Comparison of ENCODE assay signal across 8 mouse cellular contexts in the genomic region with DNA sequence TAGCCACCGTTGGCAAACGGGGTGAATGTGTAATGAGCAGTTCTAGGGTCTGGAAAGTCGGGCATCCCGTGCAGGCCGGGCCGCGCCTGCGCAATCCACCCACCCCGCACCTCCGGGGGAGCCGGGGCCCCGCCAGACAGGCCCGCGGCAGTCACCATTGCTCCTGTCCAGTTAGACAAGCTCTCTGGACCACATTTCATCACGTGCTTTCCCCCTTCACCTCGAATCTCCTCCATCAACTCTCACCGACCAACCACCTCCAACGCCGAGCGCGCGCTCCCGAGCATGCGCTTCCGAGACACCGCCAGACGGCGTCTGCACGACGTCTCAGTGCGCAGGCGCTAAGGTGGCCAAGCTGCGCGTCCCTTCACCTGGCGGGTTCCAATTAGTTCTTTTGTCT. TPM values are rescaled to one million over a fixed set of nuclear protein-coding genes. Genes with fewer than 3 reads are reported as not detected.
DNase-seq lines count a peak whose midpoint lies in the region; ATAC-seq lines count a peak whose summit lies in the region.

A gene (minus strand): TSS at position 281 of the 400 bp plus-strand sequence.

- H3K27me3 ChIP-seq in megakaryocyte, embryonic 14.5 days (replicated peaks): no peaks in the 10 kb centered on the region

- DNase-seq in embryo, embryonic 10 days (ENCODE audit: low spot score): peak; percentile 92
- peak; percentile 74 for DNase-seq in gastrocnemius, postnatal 14 days
- peak; percentile 62 to 86 for DNase-seq in left cerebral cortex, adult 9 months (ENCODE audit: low spot score in 2 of 2)
- peak; percentile 90 for DNase-seq in right cerebral cortex, postnatal 10 days (ENCODE audit: low spot score in 2 of 2)
- peak; percentile 87 for DNase-seq in urinary bladder, postnatal 14 days (ENCODE audit: low spot score)

- peaks cover 37% of the 10 kb centered on the region for H3K36me3 ChIP-seq in megakaryocyte, embryonic 14.5 days (replicated peaks; ENCODE audit: low read length)

- ATAC-seq in activated CD4-positive, CD25-positive, alpha-beta regulatory T cell, adult 4 months: peak; percentile 87
- ATAC-seq in inflammation-experienced regulatory T-cells, adult 6 months: peak; percentile 89

- peaks cover 4% of the 10 kb centered on the region for H3K9me3 ChIP-seq in megakaryocyte, embryonic 14.5 days

- peaks cover 19% of the 10 kb centered on the region for H3K4me1 ChIP-seq in megakaryocyte, embryonic 14.5 days

- intact Hi-C loops in gastrocnemius, postnatal 14 days (cut with DNase I; ENCODE audit: low total_unique reads): no loop called here

- peak within 1 kb of the TSS; percentile 94 for H3K4me3 ChIP-seq in megakaryocyte, embryonic 14.5 days (replicated peaks)

RNA-seq across cellular contexts. Expression of the gene that starts here (rescaled TPM):
- 10 to 100 TPM in 1 of 2 experiments, 1 to 10 TPM in 1; 10.0 to 10.4 TPM for polyA plus RNA-seq in activated CD4-positive, CD25-positive, alpha-beta regulatory T cell, adult 4 months (2017; shearing (Covaris generic))
- total RNA-seq in gastrocnemius, postnatal 14 days (2021): 1 to 10 TPM; 6.6 to 8.6 TPM
- polyA plus RNA-seq in inflammation-experienced regulatory T-cells, adult 6 months (2017; shearing (Covaris generic)): 10 to 100 TPM in 2 of 3 experiments, 1 to 10 TPM in 1; 6.4 to 12.6 (median 11.9) TPM
- 0.96 TPM in 1 of 2 replicates, not detected in the other for polyA plus RNA-seq in megakaryocyte, embryonic 14.5 days (2012; ENCODE audit: insufficient read depth, low replicate concordance)

Comparison
In these comparisons a context has a peak if more than half of its experiments do, and no peak if none do; other contexts are left out.
1. Peak in every context shown above with its lines: DNase-seq, ATAC-seq and H3K4me3 ChIP-seq.